Mouse (Mus musculus): Measurements from ENCODE around the gene Gng7.

DNA sequence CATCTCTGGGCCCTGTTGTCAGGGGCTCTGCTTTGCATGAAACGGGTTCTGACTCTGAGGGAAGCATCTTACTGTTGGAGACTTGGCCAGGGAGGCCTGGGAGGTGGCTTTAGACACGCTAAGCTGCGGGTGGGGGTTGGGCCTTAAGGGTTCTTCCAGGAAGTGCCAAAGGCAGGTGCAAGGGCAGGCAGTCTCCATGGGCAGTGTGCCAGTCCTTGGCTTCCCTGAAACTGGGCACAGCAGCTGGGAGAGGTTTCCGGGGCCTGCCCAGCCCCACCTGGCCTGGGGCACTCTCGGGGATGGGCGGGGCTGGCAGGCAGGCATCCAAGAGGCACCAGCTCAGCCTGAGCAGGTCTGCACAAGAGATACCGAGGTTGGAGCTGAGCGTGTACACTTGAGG lies 77.1 kb downstream of the Gng7 start:
- TF ChIP-seq CTCF (IDR thresholded peaks at IDR 0.05; ENCODE audit: low read depth) = no peak
- TF ChIP-seq EP300 (IDR thresholded peaks at IDR 0.05; ENCODE audit: low read depth) = no peak
